ENCODE assay signal across 8 mouse cellular contexts in genomic region chr19:16028746-16029252, GRCm38 (mm10). TPM values are rescaled to one million over a fixed set of nuclear protein-coding genes. Genes with fewer than 3 reads are reported as not detected.
DNase-seq lines count a peak whose midpoint lies in the region; ATAC-seq lines count a peak whose summit lies in the region.

No protein-coding gene starts in this region.

- peak; percentile 43 for ATAC-seq in frontal cortex, adult (ENCODE audit: low TSS enrichment)
- peak; percentile 58; the same call in 1 of the 2 replicates for ATAC-seq in erythroid progenitor cell, adult 5-6 weeks (replicated peaks; ENCODE audit: low FRiP score, poor library complexity, severe bottlenecking)
- peak; percentile 36; the same call in 1 of the 2 replicates for ATAC-seq in limb, embryonic 13.5 days (ENCODE audit: low FRiP score, low read depth)
- no peak for ATAC-seq in neural tube, embryonic 11.5 days (ENCODE audit: insufficient read depth, low FRiP score, low TSS enrichment)

- no peak overlapping the region for H3K9ac ChIP-seq in limb, embryonic 13.5 days
- H3K9ac ChIP-seq in neural tube, embryonic 11.5 days (ENCODE audit: low read length) = no peak overlapping the region

- peak overlapping the region; percentile 60 for H3K4me2 ChIP-seq in limb, embryonic 13.5 days (replicated peaks)
- peak overlapping the region; percentile 32 for H3K4me2 ChIP-seq in neural tube, embryonic 11.5 days (ENCODE audit: low read depth)

- DNase-seq in frontal cortex, adult 2 months (ENCODE audit: extremely low spot score in 1 of 2, low spot score in 1 of 2) = no peak
- DNase-seq in A20 (ENCODE audit: low read depth, low spot score) = peak; percentile 73
- no peak for DNase-seq in neural tube, embryonic 11.5 days (ENCODE audit: low spot score)
- no peak for DNase-seq in gastrocnemius, postnatal 10 days
- DNase-seq in kidney, adult 18-20 months = no peak

- H3K4me1 ChIP-seq in limb, embryonic 13.5 days = 0 out of 2 replicates have a peak, but pooled peaks cover 3% of the 10 kb centered on the region
- H3K4me1 ChIP-seq in neural tube, embryonic 11.5 days (ENCODE audit: control insufficient read depth, insufficient read depth, low read length) = no peaks in the 10 kb centered on the region

- H3K36me3 ChIP-seq in limb, embryonic 13.5 days = no peaks in the 10 kb centered on the region
- H3K36me3 ChIP-seq in neural tube, embryonic 11.5 days (ENCODE audit: control insufficient read depth, insufficient read depth, low read length) = no peaks in the 10 kb centered on the region

- 43% methylated on average over 5 of the region's 5 CpGs for WGBS in limb, embryonic 13.5 days
- WGBS in neural tube, embryonic 11.5 days = 54% methylated on average over 5 of the region's 5 CpGs

- H3K27me3 ChIP-seq in limb, embryonic 13.5 days = no peaks in the 10 kb centered on the region
- H3K27me3 ChIP-seq in neural tube, embryonic 11.5 days (ENCODE audit: control insufficient read depth, insufficient read depth, low read length) = no peaks in the 10 kb centered on the region

- peak overlapping the region; percentile 32 for H3K4me3 ChIP-seq in limb, embryonic 13.5 days
- no peak overlapping the region for H3K4me3 ChIP-seq in neural tube, embryonic 11.5 days (ENCODE audit: low read depth, low read length)

- H3K9me3 ChIP-seq in limb, embryonic 13.5 days = no peaks in the 10 kb centered on the region
- no peaks in the 10 kb centered on the region for H3K9me3 ChIP-seq in neural tube, embryonic 11.5 days (ENCODE audit: control insufficient read depth, low read length)

- no peak overlapping the region for H3K27ac ChIP-seq in limb, embryonic 13.5 days
- H3K27ac ChIP-seq in neural tube, embryonic 11.5 days (ENCODE audit: low read depth, low read length) = no peak overlapping the region

RNA-seq across cellular contexts. Expression of gene Cep78, which starts 44.0 kb away (rescaled TPM):
- 8.5 and 10.1 TPM in 2 replicates for polyA plus RNA-seq in frontal cortex, adult 2 months (2012; rRNA removed)
- 2.5 and 8.4 TPM in 2 replicates for total RNA-seq in erythroid progenitor cell, adult 5-6 weeks (2015; ENCODE audit: low replicate concordance)
- 4.1 and 8.9 TPM in 2 replicates for total RNA-seq in erythroid progenitor cell, adult 5-6 weeks (2017; ENCODE audit: low replicate concordance)
- polyA plus RNA-seq in limb, embryonic 13.5 days (2015; fragmentation: Nextera tagmentation; extraction: Ambion mirVana) = 35.2 and 35.6 TPM in 2 replicates
- 50.9 and 54.8 TPM in 2 replicates for polyA plus RNA-seq in neural tube, embryonic 11.5 days (2014; fragmentation: Nextera tagmentation; extraction: Ambion mirVana)
- 1 to 10 TPM; 3.6 to 4.3 TPM for total RNA-seq in gastrocnemius, postnatal 10 days (2021)
